In genomic region chr8:124340360-124341068, GRCm38 (mm10) we compare ENCODE assay signal across 13 mouse cellular contexts.
DNase-seq lines count a peak whose midpoint lies in the region; ATAC-seq lines count a peak whose summit lies in the region.
"Had no signal": no experiment of that assay in that cellular context is flagged by ENCODE, and none has a peak within 500 bp of the region (broad histone marks: within the 10 kb centered on the region; RNA-seq: fewer than 3 reads in every experiment).

No protein-coding gene starts in this region.

- H3K9me3 ChIP-seq in kidney, embryonic 15.5 days (replicated peaks): no peaks in the 10 kb centered on the region
- H3K9me3 ChIP-seq in embryonic facial prominence, embryonic 10.5 days: no peaks in the 10 kb centered on the region
- H3K9me3 ChIP-seq: heart, embryonic 10.5 days; intestine, embryonic 15.5 days; liver, embryonic 12.5 days; midbrain, embryonic 12.5 days had no signal

- ATAC-seq in kidney, embryonic 15.5 days (replicated peaks; ENCODE audit: low FRiP score): peak; percentile 90
- ATAC-seq in frontal cortex, adult (ENCODE audit: low TSS enrichment): no peak
- ATAC-seq: intestine, embryonic 15.5 days; liver, embryonic 12.5 days had no signal

- no peaks in the 10 kb centered on the region for H3K27me3 ChIP-seq in kidney, embryonic 15.5 days
- H3K27me3 ChIP-seq in embryonic facial prominence, embryonic 10.5 days (replicated peaks; ENCODE audit: low read depth, poor library complexity, severe bottlenecking): no peaks in the 10 kb centered on the region
- H3K27me3 ChIP-seq: intestine, embryonic 15.5 days; liver, embryonic 12.5 days; midbrain, embryonic 12.5 days had no signal

- 58% methylated on average over 17 of the region's 17 CpGs for WGBS in kidney, embryonic 15.5 days
- 74% methylated on average over 17 of the region's 17 CpGs for WGBS in embryonic facial prominence, embryonic 10.5 days

- H3K4me3 ChIP-seq in kidney, embryonic 15.5 days (replicated peaks): no peak overlapping the region
- H3K4me3 ChIP-seq in embryonic facial prominence, embryonic 10.5 days: no peak overlapping the region
- H3K4me3 ChIP-seq: heart, embryonic 10.5 days; intestine, embryonic 15.5 days; liver, embryonic 12.5 days; midbrain, embryonic 12.5 days had no signal

- peaks cover 83% of the 10 kb centered on the region for H3K36me3 ChIP-seq in kidney, embryonic 15.5 days
- peaks cover 98% of the 10 kb centered on the region for H3K36me3 ChIP-seq in embryonic facial prominence, embryonic 10.5 days (replicated peaks)

- H3K9ac ChIP-seq in kidney, embryonic 15.5 days: no peak overlapping the region
- H3K9ac ChIP-seq: intestine, embryonic 15.5 days; liver, embryonic 12.5 days; midbrain, embryonic 12.5 days had no signal

- H3K4me2 ChIP-seq in kidney, embryonic 15.5 days: no peak overlapping the region
- H3K4me2 ChIP-seq: intestine, embryonic 15.5 days; liver, embryonic 12.5 days; midbrain, embryonic 12.5 days had no signal

- DNase-seq in kidney, postnatal 14 days: no peak
- peak; percentile 33 for DNase-seq in 3134 (ENCODE audit: extremely low read depth, insufficient read length, low spot score)
- peak; percentile 45 for DNase-seq in embryonic facial prominence, embryonic 10.5 days (ENCODE audit: low spot score)
- peak; percentile 42 for DNase-seq in lung, postnatal 36 days
- no peak for DNase-seq in spleen, adult 18-20 months
- DNase-seq in left cerebral cortex, adult 11 months (ENCODE audit: low spot score): no peak
- DNase-seq: layer of hippocampus, postnatal 36 days had no signal

- H3K27ac ChIP-seq in kidney, embryonic 15.5 days: peak overlapping the region; percentile 61
- 0 out of 2 replicates have a peak overlapping the region, but pooled peaks have one; percentile 44 for H3K27ac ChIP-seq in embryonic facial prominence, embryonic 10.5 days (replicated peaks)
- H3K27ac ChIP-seq: heart, embryonic 10.5 days; intestine, embryonic 15.5 days; liver, embryonic 12.5 days; midbrain, embryonic 12.5 days had no signal

- H3K4me1 ChIP-seq in kidney, embryonic 15.5 days: peaks cover 27% of the 10 kb centered on the region
- peaks cover 11% of the 10 kb centered on the region for H3K4me1 ChIP-seq in embryonic facial prominence, embryonic 10.5 days
- H3K4me1 ChIP-seq: intestine, embryonic 15.5 days; liver, embryonic 12.5 days had no signal

Comparison
In these comparisons a context has a peak if more than half of its experiments do, and no peak if none do; other contexts are left out.
1. DNase-seq: peak in 3134 (single experiment), embryonic facial prominence, embryonic 10.5 days (single experiment) and lung, postnatal 36 days (single experiment); none in kidney, postnatal 14 days (single experiment), spleen, adult 18-20 months (0 of 2) and left cerebral cortex, adult 11 months (single experiment).